Mouse (Mus musculus) heart, embryonic 16.5 days (tissue): ENCODE measurements at regions not wholly inside any gene's neighbourhood (a gene's known extent, or its start where the extent isn't known, plus 50 kb on each side); places are given as distances from the start of the nearest gene placed in this dataset.

Experiments
- ATAC-seq: fragments of 200-750 bp; cut with Nextera tagmentation; replicated peaks from 2 replicates; pipeline ENCODE4 v1.8.0; 2017; ENCODE audit warnings: moderate number of reproducible peaks; ENCODE audit not compliant: insufficient read depth, low FRiP score; ENCODE audit errors: extremely low read depth
- H3K27ac ChIP-seq: fragments of 300-500 bp; sonication (generic); 2 replicates; pipeline ENCODE4 v1.5.1; 2014; ENCODE audit warnings: mild to moderate bottlenecking, low read length, control low read depth, moderate library complexity
- H3K27me3 ChIP-seq: fragments of 300-500 bp; sonication (generic); 2 replicates; pipeline ENCODE4 v1.6.1; 2014; ENCODE audit warnings: low read length, mixed read lengths; ENCODE audit not compliant: control insufficient read depth, insufficient read depth
- H3K36me3 ChIP-seq: fragments of 300-500 bp; sonication (generic); 2 replicates; pipeline ENCODE4 v1.6.1; 2014; ENCODE audit not compliant: control insufficient read depth, insufficient read depth
- H3K4me1 ChIP-seq: fragments of 300-500 bp; sonication (generic); 2 replicates; pipeline ENCODE4 v1.6.1; 2014; ENCODE audit warnings: low read length, mixed read lengths; ENCODE audit not compliant: control insufficient read depth, insufficient read depth
- H3K4me2 ChIP-seq: fragments of 300-500 bp; sonication (generic); 2 replicates; pipeline ENCODE4 v1.6.1; 2014; ENCODE audit warnings: low read depth, mild to moderate bottlenecking, control low read depth, low read length
- H3K4me3 ChIP-seq: fragments of 300-500 bp; sonication (generic); 2 replicates; pipeline ENCODE4 v1.5.1; 2014; ENCODE audit warnings: mild to moderate bottlenecking, control low read depth, low read length
- H3K9ac ChIP-seq: fragments of 300-500 bp; sonication (generic); 2 replicates; pipeline ENCODE4 v1.6.1; 2014; ENCODE audit warnings: low read length, control low read depth
- H3K9me3 ChIP-seq: fragments of 300-500 bp; sonication (generic); replicated peaks from 2 replicates; pipeline ENCODE4 v1.6.1; 2016; ENCODE audit warnings: low read length; ENCODE audit not compliant: control insufficient read depth
- WGBS: fragments of 180-500 bp; shearing (Covaris S2); extraction: QIAGEN DNeasy Blood & Tissue Kit; methylation state at CpG from one replicate; pipeline ENCODE4 v1.1.7; 2014; 5-methylcytosine and 5-hydroxymethylcytosine counted together

DNA sequence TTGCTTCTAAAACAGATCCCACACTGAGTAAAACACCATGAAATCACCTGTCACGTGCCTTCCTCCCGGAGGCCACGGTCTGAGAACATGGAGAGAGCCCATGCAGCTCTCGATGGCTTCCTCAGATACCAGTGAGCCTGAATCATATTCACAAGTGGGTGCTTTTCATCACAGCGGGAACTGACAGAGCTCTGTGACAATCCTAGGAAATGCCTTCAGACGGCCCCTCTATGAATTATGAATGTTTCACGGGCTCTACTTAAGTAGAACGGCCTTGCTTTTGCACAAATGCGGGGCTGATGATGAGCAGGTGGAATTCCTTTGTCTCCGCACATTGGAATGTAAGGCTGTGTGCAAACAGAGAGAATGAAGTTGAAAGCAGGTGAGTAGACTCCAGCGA lies 383.1 kb downstream of the Lrig3 start:
- Histone ChIP-seq H3K27ac (no peak overlapping the region), H3K4me1 (no peaks in the 10 kb centered on the region), H3K4me2 (no peak overlapping the region), H3K4me3 (no peak overlapping the region), H3K9me3 (0 out of 2 replicates have a peak, but pooled peaks cover 4% of the 10 kb centered on the region), H3K27me3 (no peaks in the 10 kb centered on the region), H3K9ac (no peak overlapping the region), H3K36me3 (no peaks in the 10 kb centered on the region)
- ATAC-seq = no peak
- WGBS = 69% methylated on average over 11 of the region's 11 CpGs

DNA sequence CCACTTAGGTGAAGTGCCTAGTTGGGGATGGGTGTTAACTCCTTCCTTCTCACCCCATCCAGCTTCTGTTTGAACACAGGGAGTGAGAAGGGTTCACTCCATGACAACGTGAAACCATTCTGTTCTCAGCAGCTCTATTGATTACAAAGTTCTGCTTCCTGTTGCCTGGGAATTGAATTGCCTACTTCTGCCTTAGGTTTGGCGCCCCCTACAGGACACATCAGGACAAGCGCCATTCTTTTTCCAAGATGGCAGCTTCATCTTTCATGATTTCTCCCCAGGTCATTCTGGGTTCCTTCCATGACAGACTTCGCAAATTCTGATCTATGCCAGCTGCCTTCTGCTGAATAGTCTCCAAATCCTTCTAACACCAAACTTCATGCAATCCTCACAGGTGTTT lies 371.5 kb downstream of the Lrig3 start:
- Histone ChIP-seq H3K4me1 (no peaks in the 10 kb centered on the region), H3K9ac (no peak overlapping the region), H3K36me3 (no peaks in the 10 kb centered on the region), H3K27me3 (no peaks in the 10 kb centered on the region), H3K4me3 (no peak overlapping the region), H3K27ac (no peak overlapping the region), H3K9me3 (peaks cover 6% of the 10 kb centered on the region), H3K4me2 (no peak overlapping the region)
- WGBS = 69% methylated on average over 4 of the region's 4 CpGs
- ATAC-seq = no peak

DNA sequence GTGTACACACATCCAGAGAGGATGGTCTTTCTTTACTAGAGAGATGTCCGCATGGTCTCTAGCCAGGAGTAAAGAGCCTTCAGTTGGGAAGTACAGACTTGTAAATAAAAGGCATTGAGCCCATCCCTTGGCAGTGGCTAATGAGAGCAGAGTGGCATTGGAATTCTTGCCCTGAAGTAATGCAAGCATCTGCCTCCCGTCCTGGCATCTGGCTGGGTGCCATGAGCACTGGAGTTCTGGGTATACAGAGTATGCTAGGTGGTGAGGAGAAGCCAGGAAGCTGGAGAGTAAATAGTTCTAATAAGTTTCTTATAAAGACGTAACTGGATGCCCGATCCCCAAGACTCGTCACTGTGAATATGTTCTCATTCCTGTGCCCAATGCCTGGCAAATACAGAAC lies 367.8 kb downstream of the Lrig3 start:
- 80% methylated on average over 5 of the region's 5 CpGs for WGBS
- no peak for ATAC-seq

DNA sequence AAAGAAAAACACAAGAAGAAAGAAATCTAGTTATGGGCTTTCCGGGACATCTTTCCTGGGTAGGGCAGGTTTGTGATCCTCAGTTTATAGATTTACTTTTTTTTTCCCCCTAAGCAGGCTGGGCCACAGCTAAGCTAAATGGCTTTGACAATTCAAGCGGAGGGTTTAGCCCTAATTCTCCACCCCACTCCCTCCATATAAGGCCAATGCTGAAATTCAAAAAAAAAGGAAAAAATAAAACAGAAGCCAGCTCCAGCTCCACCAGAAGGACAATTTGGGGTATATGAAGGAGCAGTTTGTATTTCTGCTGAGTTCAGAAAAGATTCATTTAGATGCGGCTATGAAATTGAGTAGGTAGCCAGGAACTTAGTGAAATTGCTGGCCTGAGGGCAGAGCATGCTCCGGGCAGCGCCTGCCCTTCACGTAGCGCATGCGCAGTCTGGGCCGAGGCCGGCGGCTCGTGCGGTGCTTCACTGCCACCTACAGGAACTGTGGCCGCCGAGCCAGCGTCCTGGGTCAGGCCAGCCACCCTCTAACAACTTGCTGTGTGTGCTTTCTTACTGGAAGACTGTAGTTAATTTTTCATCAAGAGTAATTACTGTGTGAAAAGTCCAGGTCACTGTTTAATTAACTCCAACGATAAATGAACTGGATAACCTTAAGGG lies 364.5 kb downstream of the Lrig3 start:
- no peaks in the 10 kb centered on the region for H3K36me3 ChIP-seq
- H3K4me1 ChIP-seq = no peaks in the 10 kb centered on the region
- no peaks in the 10 kb centered on the region for H3K27me3 ChIP-seq
- no peak overlapping the region; the same call in 1 of the 2 replicates for H3K4me3 ChIP-seq
- 8% methylated on average over 17 of the region's 17 CpGs for WGBS
- H3K4me2 ChIP-seq = peak overlapping the region; percentile 39; the same call in 1 of the 2 replicates
- H3K9ac ChIP-seq = peak overlapping the region; percentile 56
- H3K9me3 ChIP-seq = no peaks in the 10 kb centered on the region
- H3K27ac ChIP-seq = no peak overlapping the region
- ATAC-seq = peak; percentile 92

More for the DNA sequence above, 367.8 kb downstream of the Lrig3 start:
- Histone ChIP-seq H3K27me3 (no peaks in the 10 kb centered on the region), H3K4me3 (no peak overlapping the region), H3K9me3 (no peaks in the 10 kb centered on the region), H3K27ac (no peak overlapping the region), H3K4me2 (no peak overlapping the region), H3K9ac (no peak overlapping the region), H3K4me1 (no peaks in the 10 kb centered on the region), H3K36me3 (no peaks in the 10 kb centered on the region)

DNA sequence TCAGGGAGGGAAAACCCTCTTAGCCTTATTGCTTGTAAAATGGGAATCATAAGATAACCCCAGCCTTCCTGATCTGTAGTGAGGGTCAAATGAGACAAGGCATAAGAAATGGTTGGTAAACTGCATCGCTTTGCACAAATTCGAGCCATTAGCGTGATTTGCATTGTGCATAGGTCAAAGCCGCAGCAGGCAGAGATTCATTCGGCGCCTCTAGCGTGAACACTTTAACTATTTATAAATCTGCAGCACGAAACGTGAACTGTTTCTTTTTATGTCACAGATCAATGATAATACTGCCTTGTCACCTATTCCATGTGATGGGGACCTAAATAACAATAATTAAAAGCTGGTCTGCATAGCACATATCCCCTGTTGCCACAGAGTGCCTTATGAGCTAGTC lies 354.9 kb downstream of the Lrig3 start:
- H3K36me3 ChIP-seq = no peaks in the 10 kb centered on the region
- H3K9me3 ChIP-seq = no peaks in the 10 kb centered on the region
- H3K4me1 ChIP-seq = no peaks in the 10 kb centered on the region
- no peaks in the 10 kb centered on the region; the same call in 1 of the 2 replicates for H3K27me3 ChIP-seq
- no peak for ATAC-seq
- no peak overlapping the region for H3K4me3 ChIP-seq
- WGBS = 83% methylated on average over 9 of the region's 9 CpGs
- no peak overlapping the region for H3K4me2 ChIP-seq
- no peak overlapping the region for H3K9ac ChIP-seq
- H3K27ac ChIP-seq = no peak overlapping the region

DNA sequence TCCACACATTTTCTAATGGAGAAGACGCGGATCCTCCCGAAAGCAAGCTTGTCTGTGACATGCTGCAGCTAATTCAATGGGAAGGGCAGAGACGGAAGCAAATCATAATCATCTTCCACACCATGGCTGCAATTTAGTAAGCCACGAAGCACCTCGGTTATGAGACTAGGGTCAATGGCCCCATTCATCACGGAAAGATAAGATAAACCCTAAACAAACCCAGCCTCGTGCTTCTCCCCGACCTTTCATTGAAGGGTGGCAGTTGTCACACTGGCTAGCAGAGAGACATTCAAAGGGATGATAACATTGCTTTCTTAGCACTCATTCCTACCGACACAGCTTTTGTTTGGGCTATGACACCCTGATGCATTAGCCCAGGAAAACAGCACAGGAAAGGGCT lies 353.8 kb downstream of the Lrig3 start:
- Histone ChIP-seq H3K4me3 (no peak overlapping the region), H3K4me1 (no peaks in the 10 kb centered on the region), H3K9ac (no peak overlapping the region), H3K27ac (no peak overlapping the region), H3K9me3 (no peaks in the 10 kb centered on the region), H3K27me3 (no peaks in the 10 kb centered on the region; the same call in 1 of the 2 replicates), H3K4me2 (no peak overlapping the region), H3K36me3 (no peaks in the 10 kb centered on the region)
- no peak for ATAC-seq
- WGBS = 38% methylated on average over 10 of the region's 10 CpGs

DNA sequence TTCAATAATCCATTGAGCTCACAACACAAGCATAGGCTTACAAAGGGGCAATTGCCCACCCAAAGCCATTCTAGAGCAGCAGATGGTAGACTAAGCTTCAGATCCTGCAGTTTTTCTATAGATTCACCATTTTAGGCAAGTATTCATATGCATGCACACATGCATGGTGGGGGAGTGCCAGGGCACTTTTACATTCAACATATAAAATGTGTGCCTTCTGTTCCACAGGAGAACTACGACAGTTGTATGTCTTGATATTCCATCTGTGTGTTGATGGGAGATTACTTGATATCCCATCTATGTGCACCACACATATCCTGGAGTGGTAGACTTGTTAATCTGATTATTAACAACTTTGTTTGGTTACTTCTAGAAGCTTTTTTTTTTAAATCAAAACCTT lies 334.0 kb downstream of the Lrig3 start:
- ATAC-seq = no peak
- no peak overlapping the region for H3K4me2 ChIP-seq
- no peaks in the 10 kb centered on the region for H3K9me3 ChIP-seq
- no peaks in the 10 kb centered on the region for H3K36me3 ChIP-seq
- H3K4me1 ChIP-seq = no peaks in the 10 kb centered on the region
- H3K4me3 ChIP-seq = no peak overlapping the region
- WGBS = 85% methylated on average over 1 of the region's 1 CpGs
- no peaks in the 10 kb centered on the region for H3K27me3 ChIP-seq
- no peak overlapping the region for H3K9ac ChIP-seq
- H3K27ac ChIP-seq = no peak overlapping the region

DNA sequence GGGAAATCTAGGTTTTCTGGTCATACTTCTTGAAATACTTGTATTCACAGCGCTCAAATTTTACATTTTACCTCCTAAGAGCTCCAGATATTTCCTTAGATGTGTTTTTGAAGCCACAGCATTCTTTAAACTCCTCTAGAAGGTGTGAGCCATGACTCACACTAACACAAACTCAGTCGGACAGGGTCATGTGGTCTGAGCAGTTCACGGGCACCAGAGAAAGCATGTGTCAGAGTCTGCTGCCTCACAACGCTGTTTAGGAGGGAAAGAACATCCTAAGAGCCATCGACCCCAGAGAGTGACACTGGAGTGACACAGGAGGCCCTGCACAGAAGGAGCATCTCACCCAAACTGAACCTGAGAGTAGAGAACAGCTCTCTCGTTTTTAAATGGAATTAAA lies 332.2 kb downstream of the Lrig3 start:
- no peak for ATAC-seq
- Histone ChIP-seq H3K36me3 (no peaks in the 10 kb centered on the region), H3K4me2 (no peak overlapping the region), H3K9ac (no peak overlapping the region), H3K4me3 (no peak overlapping the region), H3K9me3 (no peaks in the 10 kb centered on the region), H3K27ac (no peak overlapping the region), H3K4me1 (no peaks in the 10 kb centered on the region), H3K27me3 (no peaks in the 10 kb centered on the region)
- 51% methylated on average over 6 of the region's 6 CpGs for WGBS

DNA sequence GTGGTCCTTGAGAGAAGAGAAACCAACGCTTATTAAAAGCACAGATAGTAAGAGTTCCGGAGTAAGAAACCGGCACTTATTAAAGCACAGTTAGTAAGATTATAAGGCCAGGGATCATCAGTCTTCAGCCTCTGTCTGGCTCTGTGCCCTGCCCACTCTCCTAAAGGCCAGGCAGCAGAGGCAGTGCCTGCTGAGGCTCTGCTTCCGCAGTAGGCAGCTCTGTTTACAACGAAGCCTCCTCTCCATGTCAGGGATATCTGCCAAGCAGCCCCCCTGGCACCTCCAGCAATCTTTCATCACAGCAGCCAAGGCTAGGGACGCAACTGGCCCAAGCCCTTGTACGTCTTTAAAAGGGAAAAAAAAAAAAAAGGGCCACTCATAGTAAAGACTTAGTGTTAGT lies 329.9 kb downstream of the Lrig3 start:
- Histone ChIP-seq H3K27me3 (no peaks in the 10 kb centered on the region), H3K4me2 (no peak overlapping the region), H3K4me1 (no peaks in the 10 kb centered on the region), H3K9me3 (no peaks in the 10 kb centered on the region), H3K36me3 (no peaks in the 10 kb centered on the region), H3K27ac (no peak overlapping the region), H3K9ac (no peak overlapping the region), H3K4me3 (no peak overlapping the region)
- 61% methylated on average over 7 of the region's 7 CpGs for WGBS
- no peak for ATAC-seq
